Mouse (Mus musculus) neural tube, postnatal 0 days (tissue): ENCODE measurements around the gene Gm3045. TPM values are rescaled to one million over a fixed set of nuclear protein-coding genes. Genes with fewer than 3 reads are reported as not detected.

Source experiments
- polyA plus RNA-seq: library from polyadenylated mRNA; unstranded; fragments of >200 nt; fragmentation: Nextera tagmentation; extraction: Ambion mirVana; gene quantifications from 2 replicates; pipeline ENCODE4 v1.2.1, GENCODE M21; 2015

Gene Gm3045
- not detected in 2 replicates for polyA plus RNA-seq

DNA sequence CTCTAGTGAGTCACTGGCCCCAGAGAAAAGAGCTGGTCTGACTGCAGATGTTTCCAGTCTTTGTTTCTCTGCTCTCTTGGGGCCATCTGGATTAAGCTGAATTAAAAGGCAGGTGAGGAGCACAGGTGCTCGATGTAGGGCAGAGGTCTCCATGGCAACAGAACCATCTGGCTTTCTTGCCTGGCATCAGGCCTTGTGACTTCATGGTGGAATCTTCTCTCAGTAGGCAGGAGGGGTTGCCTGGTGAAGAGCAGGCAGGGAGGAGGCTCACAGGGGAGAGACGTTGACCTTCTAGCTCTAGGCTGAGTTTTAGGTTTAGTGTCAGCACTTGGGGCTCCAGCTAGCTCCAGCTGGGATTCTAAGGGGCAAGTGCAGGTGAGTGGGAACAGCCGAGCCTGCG lies at the start of gene Gm3045:
Gene Gm3045 (plus strand): TSS at position 230 of the 400 bp plus-strand sequence.

DNA sequence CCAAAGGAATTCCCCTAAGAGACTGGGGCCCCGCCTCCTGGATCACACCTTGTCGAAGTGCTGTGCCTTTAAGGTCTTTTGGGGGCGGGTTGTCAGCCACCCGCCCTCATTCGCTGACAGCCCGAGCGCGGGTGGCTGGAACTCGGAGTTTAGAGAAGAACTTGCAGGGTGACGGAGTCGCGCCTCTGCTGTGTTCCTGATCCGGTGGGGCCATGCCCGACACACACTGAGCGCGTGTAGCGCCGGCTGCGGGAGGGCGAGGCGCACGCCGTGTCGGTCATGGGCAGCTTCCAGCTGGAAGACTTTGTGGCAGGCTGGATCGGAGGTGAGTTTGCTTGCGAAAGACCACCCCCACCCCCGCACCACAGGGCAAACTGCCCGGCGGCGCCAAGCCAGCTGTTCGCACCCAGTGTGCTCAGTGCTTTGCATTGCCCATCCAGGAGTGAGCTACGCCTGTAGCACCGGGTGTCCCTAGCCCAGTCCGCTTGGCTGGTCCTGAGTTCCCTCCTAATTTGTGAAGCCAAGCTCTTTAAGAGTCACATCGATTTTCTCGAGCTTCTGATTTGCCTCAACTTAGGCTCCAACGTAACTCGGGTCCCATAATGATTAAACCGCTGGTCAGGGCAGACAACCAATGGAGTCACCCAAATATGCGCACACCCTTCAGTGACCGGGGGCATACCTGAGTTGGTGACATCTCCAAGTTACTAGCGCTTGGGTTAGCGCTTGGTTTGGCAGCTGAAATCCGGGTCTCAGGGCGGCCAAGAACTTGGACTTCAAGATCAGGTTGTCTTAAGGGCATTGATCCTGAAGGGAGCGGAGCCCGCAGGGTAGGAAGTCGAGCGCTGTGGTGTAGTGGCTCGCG lies 12.0 kb downstream of the Gm3045 start, which contains the start of gene Slc25a48:
Gene Slc25a48 (plus strand): TSS at position 145 of the 865 bp plus-strand sequence.

DNA sequence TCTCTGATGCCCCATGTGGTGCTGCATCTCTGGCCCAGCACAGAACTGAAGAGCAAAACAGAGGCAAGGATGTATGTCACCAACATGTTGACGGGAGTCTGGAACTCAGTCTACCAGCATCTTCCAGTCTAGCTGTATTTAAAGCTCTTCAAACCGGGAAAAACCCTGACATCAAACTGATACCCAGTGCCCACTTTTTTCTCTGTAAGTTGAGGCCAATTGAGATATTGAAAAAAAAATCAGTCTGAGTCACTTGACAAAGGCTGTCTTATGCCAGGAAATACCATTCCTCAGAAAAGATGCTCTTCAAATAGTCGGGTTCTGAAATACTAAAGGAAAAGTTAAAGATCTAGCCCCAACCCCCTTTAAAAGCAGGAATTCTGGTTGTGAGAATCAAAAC lies 55.8 kb downstream of the Gm3045 start, which contains the start of gene Il9:
Gene Il9 (minus strand): TSS at position 101 of the 400 bp plus-strand sequence.

Other genes starting within 250 kb of the Gm3045 start
- 1.7 TPM in 2 replicates for gene Tifab, start 247.7 kb upstream of the Gm3045 start, polyA plus RNA-seq
- gene Neurog1, start 174.4 kb upstream of the Gm3045 start, polyA plus RNA-seq, result not detected in 2 replicates
- gene Cxcl14, start 130.0 kb upstream of the Gm3045 start, polyA plus RNA-seq, result 20.2 and 20.4 TPM in 2 replicates
- 0.06 and 0.10 TPM in 2 replicates for gene Slc25a48, start 11.8 kb downstream of the Gm3045 start, polyA plus RNA-seq
- gene Il9, start 55.7 kb downstream of the Gm3045 start, polyA plus RNA-seq, result not detected in 2 replicates
- 6.0 and 7.1 TPM in 2 replicates for gene Fbxl21, start 95.9 kb downstream of the Gm3045 start, polyA plus RNA-seq
- not detected in 2 replicates for gene Lect2, start 121.9 kb downstream of the Gm3045 start, polyA plus RNA-seq
- gene Tgfbi, start 182.9 kb downstream of the Gm3045 start, polyA plus RNA-seq, result 17.1 and 17.6 TPM in 2 replicates